Mouse (Mus musculus) left cerebral cortex, adult 2 months (tissue): ENCODE measurements around the gene Gulp1. TPM values are rescaled to one million over a fixed set of nuclear protein-coding genes. Genes with fewer than 3 reads are reported as not detected.

Source experiments
- DNase-seq, 2 experiments: peaks; one replicate each; pipeline ENCODE4 v3.0.0; 2021 to 2022; ENCODE audit warnings: low spot score in 2 of 2, mixed read lengths in 1 of 2; ENCODE audit errors: extremely low spot score in 1 of 2
- H3K27ac ChIP-seq: fragments of 200-600 bp; 2 replicates; pipeline ENCODE4 v1.8.1; 2022
- H3K4me3 ChIP-seq: fragments of 200-600 bp; 2 replicates; pipeline ENCODE4 v1.8.1; 2022
- CTCF ChIP-seq: fragments of 200-600 bp; IDR thresholded peaks from 2 replicates; pipeline ENCODE4 v1.8.1; 2022; ENCODE audit warnings: antibody characterized with exemption, mild to moderate bottlenecking, moderate library complexity
- intact Hi-C: fragments of 180-260 bp; cut with DNase I; formaldehyde crosslinking; loops from one replicate; pipeline ENCODE4 v1.15.1; 2025
- total RNA-seq, 2 experiments: library from RNA; stranded (reverse); gene quantifications; 2 replicates each; pipeline ENCODE4 v1.2.3; 2021

Gulp1 gene
- total RNA-seq, 2 experiments from 2014 or later, result 4.6 to 4.8 TPM

- DNase-seq, result no peak
- no peak overlapping the region for H3K4me3 ChIP-seq
- H3K27ac ChIP-seq, result no peak overlapping the region
- intact Hi-C loops, result no loop called here
- no peak for TF ChIP-seq CTCF
These were observed 199.7 kb downstream of the Gulp1 start for GRCm38 (mm10) chr1:44750731-44751730.

GRCm38 (mm10) chr1:44778251-44778650 lies 226.9 kb downstream of the Gulp1 start:
- no peak overlapping the region for H3K27ac ChIP-seq
- intact Hi-C loops, result no loop called here
- TF ChIP-seq CTCF, result no peak

GRCm38 (mm10) chr1:44803594-44804372 lies 252.5 kb downstream of the Gulp1 start:
- DNase-seq, result no peak
- no peak for TF ChIP-seq CTCF
- Histone ChIP-seq H3K27ac (no peak overlapping the region), H3K4me3 (no peak overlapping the region)
- intact Hi-C loops, result no loop called here

More at GRCm38 (mm10) chr1:44778251-44778650, 226.9 kb downstream of the Gulp1 start:
- no peak overlapping the region for H3K4me3 ChIP-seq
- DNase-seq, result no peak

GRCm38 (mm10) chr1:44806368-44806767 lies 255.1 kb downstream of the Gulp1 start:
- intact Hi-C loops, result no loop called here

GRCm38 (mm10) chr1:44810336-44810735 lies 259.0 kb downstream of the Gulp1 start:
- H3K4me3 ChIP-seq, result no peak overlapping the region
- intact Hi-C loops, result no loop called here
- no peak for DNase-seq
- TF ChIP-seq CTCF, result no peak
- H3K27ac ChIP-seq, result no peak overlapping the region

More at GRCm38 (mm10) chr1:44806368-44806767, 255.1 kb downstream of the Gulp1 start:
- DNase-seq, result no peak
- TF ChIP-seq CTCF, result no peak
- Histone ChIP-seq H3K27ac (no peak overlapping the region), H3K4me3 (no peak overlapping the region)

- H3K27ac ChIP-seq, result no peak overlapping the region
- no peak for DNase-seq
- no peak for TF ChIP-seq CTCF
- intact Hi-C loops, result no loop called here
- H3K4me3 ChIP-seq, result no peak overlapping the region
These were observed 282.6 kb downstream of the Gulp1 start for GRCm38 (mm10) chr1:44833934-44834333.
